Mouse (Mus musculus) cerebellum, postnatal 4 days (tissue): Measurements from ENCODE around the gene Ghitm.

Source experiments
- DNase-seq, 2 experiments: peaks; one replicate each; pipeline ENCODE4 v3.0.0; 2022; ENCODE audit warnings: low spot score in 2 of 2, mixed read lengths in 1 of 2

Ghitm gene

DNA sequence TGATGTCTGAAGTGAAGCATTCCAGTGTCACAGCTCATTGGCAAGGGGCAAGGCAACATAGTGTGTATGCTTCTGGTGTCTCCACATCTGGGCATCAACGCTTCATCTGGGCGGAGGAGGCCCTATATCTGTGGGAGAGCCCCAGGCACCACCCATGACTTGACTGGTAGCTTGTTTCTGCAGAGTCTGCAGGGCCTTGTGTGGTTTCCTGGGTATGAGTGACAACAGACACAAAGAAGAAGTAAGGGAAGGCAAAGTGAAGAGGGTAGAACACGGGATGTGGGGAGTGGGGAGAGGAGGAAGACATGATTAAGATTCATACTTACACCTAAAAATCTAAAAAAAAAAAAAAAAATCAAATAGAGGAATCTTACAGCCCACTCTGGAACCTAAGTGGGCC is 32.6 kb downstream of the Ghitm start:
- no peak for DNase-seq

DNA sequence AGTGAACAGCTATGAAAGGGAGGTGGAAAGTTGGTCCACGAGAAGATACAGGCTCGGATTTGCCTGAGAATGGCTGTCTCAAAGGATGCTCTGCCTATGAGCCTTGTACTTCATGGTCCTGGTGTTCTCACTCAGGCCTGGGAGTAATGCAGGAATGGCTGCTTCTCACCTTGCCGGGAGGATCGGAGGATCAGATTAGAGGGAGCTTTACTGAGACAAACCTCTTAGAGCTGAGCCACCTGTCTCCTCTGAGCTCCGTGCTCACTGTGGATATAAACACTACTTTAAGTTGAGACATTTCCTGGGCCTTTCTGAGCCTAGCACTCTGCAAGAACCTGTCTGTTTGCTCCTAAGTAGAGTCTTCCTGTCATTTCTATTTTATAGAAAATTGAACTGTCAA is 33.5 kb downstream of the Ghitm start:
- no peak for DNase-seq

GRCm38 (mm10) chr14:37097956-37098530 is 37.0 kb downstream of the Ghitm start, which contains the start of gene Cdhr1:
Cdhr1 (minus strand) TSS chr14:37098347.
- DNase-seq = peak in 1 of 2 experiments; percentile 30

- DNase-seq = no peak
These were observed 39.5 kb downstream of the Ghitm start for GRCm38 (mm10) chr14:37095556-37095955.

GRCm38 (mm10) chr14:37094436-37094835 is 40.6 kb downstream of the Ghitm start:
- peak in 1 of 2 experiments; percentile 23 for DNase-seq

- DNase-seq = no peak
These were observed 51.3 kb downstream of the Ghitm start for GRCm38 (mm10) chr14:37083755-37084154.

DNA sequence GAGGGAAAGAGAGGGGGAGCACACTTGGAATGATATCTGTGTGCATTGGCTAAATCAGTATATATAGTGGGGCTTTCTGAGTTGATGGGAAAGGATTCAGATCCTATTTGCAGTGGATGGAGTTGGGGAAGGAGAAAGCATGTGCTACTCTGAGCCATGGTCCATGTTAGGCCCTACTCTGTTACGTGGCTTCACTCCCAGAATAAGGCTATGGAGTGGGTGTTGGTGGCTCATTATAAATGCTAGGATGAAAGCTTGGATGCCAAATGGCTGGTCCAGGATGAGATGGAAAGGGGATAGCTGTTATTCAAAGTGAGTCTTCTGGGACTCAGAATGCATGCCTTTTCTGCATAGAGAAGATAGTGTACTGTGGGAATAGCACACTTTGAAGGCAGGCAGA is 54.3 kb downstream of the Ghitm start:
- DNase-seq = no peak
